Mouse (Mus musculus) erythroblast, embryonic 14.5 days (primary cell): ENCODE measurements around the gene Myom3. TPM values are rescaled to one million over a fixed set of nuclear protein-coding genes. Genes with fewer than 3 reads are reported as not detected.

ENCODE experiments used
- H3K27me3 ChIP-seq: 2 replicates; pipeline ENCODE4 v1.6.1; 2012; ENCODE audit warnings: inconsistent platforms; ENCODE audit not compliant: control insufficient read depth
- H3K36me3 ChIP-seq: 2 replicates; pipeline ENCODE4 v1.6.1; 2012; ENCODE audit warnings: mild to moderate bottlenecking, inconsistent platforms; ENCODE audit not compliant: control insufficient read depth
- H3K4me1 ChIP-seq: 2 replicates; pipeline ENCODE4 v1.6.1; 2012; ENCODE audit warnings: inconsistent platforms; ENCODE audit not compliant: control insufficient read depth
- H3K4me3 ChIP-seq: replicated peaks from 2 replicates; pipeline ENCODE3; 2012; ENCODE audit warnings: moderate library complexity, mild to moderate bottlenecking, inconsistent platforms
- H3K9me3 ChIP-seq: 2 replicates; pipeline ENCODE4 v1.6.1; 2012; ENCODE audit warnings: low read length, inconsistent platforms, mixed read lengths; ENCODE audit not compliant: control insufficient read depth
- GATA1 ChIP-seq: IDR thresholded peaks from 2 replicates; pipeline ENCODE4 v1.6.1; 2012; ENCODE audit warnings: low read length, inconsistent platforms, mixed read lengths
- TAL1 ChIP-seq: IDR thresholded peaks from 3 replicates; pipeline ENCODE4 v1.6.1; 2012; ENCODE audit warnings: low read length, inconsistent platforms, mixed read lengths
- polyA plus RNA-seq: library from polyadenylated mRNA; stranded (reverse); fragments of >175 nt; gene quantifications from 2 replicates; pipeline ENCODE4 v1.2.3, GENCODE M21; 2012

Gene Myom3
- polyA plus RNA-seq, 1 experiment = not detected

- H3K36me3 ChIP-seq = peaks cover 39% of the 10 kb centered on the region
- H3K4me1 ChIP-seq = peaks cover 84% of the 10 kb centered on the region
- TF ChIP-seq TAL1 (no peak), GATA1 (no peak)
- no peaks in the 10 kb centered on the region for H3K27me3 ChIP-seq
- no peaks in the 10 kb centered on the region for H3K9me3 ChIP-seq
- peak overlapping the region; percentile 74 for H3K4me3 ChIP-seq
Observed at GRCm38 (mm10) chr4:135855080-135855479, 95.6 kb downstream of the Myom3 start.

GRCm38 (mm10) chr4:135855536-135856222 is 96.2 kb downstream of the Myom3 start, which contains the start of gene Srsf10:
TSS of gene Srsf10 (plus strand) at chr4:135855747.
- Histone ChIP-seq H3K27me3 (no peaks in the 10 kb centered on the region), H3K36me3 (peaks cover 45% of the 10 kb centered on the region), H3K4me3 (peak within 1 kb of the TSS; percentile 74), H3K4me1 (peaks cover 82% of the 10 kb centered on the region), H3K9me3 (no peaks in the 10 kb centered on the region)
- peak; percentile 62 for TF ChIP-seq GATA1
- TF ChIP-seq TAL1 = no peak

- H3K9me3 ChIP-seq = no peaks in the 10 kb centered on the region
- H3K27me3 ChIP-seq = no peaks in the 10 kb centered on the region
- H3K4me3 ChIP-seq = peak overlapping the region; percentile 74
- H3K36me3 ChIP-seq = peaks cover 48% of the 10 kb centered on the region
- TF ChIP-seq GATA1 = no peak
- TF ChIP-seq TAL1 = no peak
- peaks cover 79% of the 10 kb centered on the region for H3K4me1 ChIP-seq
Observed at GRCm38 (mm10) chr4:135856223-135857091, 96.9 kb downstream of the Myom3 start.

GRCm38 (mm10) chr4:135857597-135858186 is 98.2 kb downstream of the Myom3 start:
- H3K9me3 ChIP-seq = no peaks in the 10 kb centered on the region
- H3K4me1 ChIP-seq = peaks cover 66% of the 10 kb centered on the region
- H3K27me3 ChIP-seq = no peaks in the 10 kb centered on the region
- peak overlapping the region; percentile 74 for H3K4me3 ChIP-seq
- H3K36me3 ChIP-seq = peaks cover 61% of the 10 kb centered on the region
- TF ChIP-seq GATA1 (no peak), TAL1 (no peak)

Other genes with a start within 250 kb of the Myom3 start
- not detected in 2 replicates for gene Grhl3, start 186.1 kb upstream of the Myom3 start, polyA plus RNA-seq
- gene Ifnlr1, start 73.4 kb upstream of the Myom3 start, polyA plus RNA-seq = not detected in 2 replicates
- 0.02 TPM in 1 of 2 replicates, not detected in the other for gene Il22ra1, start 31.5 kb upstream of the Myom3 start, polyA plus RNA-seq
- 21.7 and 28.6 TPM in 2 replicates for gene Srsf10, start 96.0 kb downstream of the Myom3 start, polyA plus RNA-seq
- 0.66 and 1.0 TPM in 2 replicates for gene Pnrc2, start 114.1 kb downstream of the Myom3 start, polyA plus RNA-seq
- gene Cnr2, start 135.7 kb downstream of the Myom3 start, polyA plus RNA-seq = 0.02 TPM in 1 of 2 replicates, not detected in the other
- gene Fuca1, start 161.0 kb downstream of the Myom3 start, polyA plus RNA-seq = 0.33 and 0.54 TPM in 2 replicates
- 4.9 and 5.7 TPM in 2 replicates for gene Hmgcl, start 186.7 kb downstream of the Myom3 start, polyA plus RNA-seq
- 3.9 and 5.3 TPM in 2 replicates for gene Gale, start 204.0 kb downstream of the Myom3 start, polyA plus RNA-seq
- gene Lypla2, start 212.9 kb downstream of the Myom3 start, polyA plus RNA-seq = 13.4 and 14.0 TPM in 2 replicates
- 16.8 and 28.3 TPM in 2 replicates for gene Pithd1, start 227.5 kb downstream of the Myom3 start, polyA plus RNA-seq